Mouse (Mus musculus): ENCODE measurements around the gene B9d2. TPM values are rescaled to one million over a fixed set of nuclear protein-coding genes. Genes with fewer than 3 reads are reported as not detected.

Gene B9d2
- polyA plus RNA-seq, 1 experiment: 24.6 TPM

GRCm38 (mm10) chr7:25671686-25672085, 8.9 kb upstream of the B9d2 start:
- WGBS: 33% methylated on average over 2 of the region's 2 CpGs
- DNase-seq (ENCODE audit: low read depth, low spot score): no peak

DNA sequence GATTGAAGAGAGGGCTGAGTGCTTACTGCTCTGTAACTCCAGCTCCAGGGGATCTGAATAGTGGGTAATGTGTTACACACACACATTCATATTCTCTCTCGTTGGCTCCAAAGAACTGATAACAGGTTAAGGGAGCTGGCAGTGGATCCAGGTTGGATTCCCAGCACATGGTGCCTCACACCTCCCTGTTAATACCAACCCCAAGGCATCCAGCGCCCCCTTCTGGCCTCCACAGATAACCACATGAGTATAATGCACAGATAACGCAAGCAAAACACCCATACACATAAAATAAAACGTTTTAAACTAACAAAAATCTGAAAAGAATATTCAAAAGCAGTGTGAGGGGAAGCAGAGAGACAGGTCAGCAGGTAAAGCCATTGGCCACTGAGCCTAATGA, 8.1 kb upstream of the B9d2 start:
- WGBS: 57% methylated on average over 4 of the region's 4 CpGs
- no peak for DNase-seq (ENCODE audit: low read depth, low spot score)

GRCm38 (mm10) chr7:25674297-25674696, 6.3 kb upstream of the B9d2 start:
- 14% methylated on average over 9 of the region's 9 CpGs for WGBS
- DNase-seq (ENCODE audit: low read depth, low spot score): no peak

DNA sequence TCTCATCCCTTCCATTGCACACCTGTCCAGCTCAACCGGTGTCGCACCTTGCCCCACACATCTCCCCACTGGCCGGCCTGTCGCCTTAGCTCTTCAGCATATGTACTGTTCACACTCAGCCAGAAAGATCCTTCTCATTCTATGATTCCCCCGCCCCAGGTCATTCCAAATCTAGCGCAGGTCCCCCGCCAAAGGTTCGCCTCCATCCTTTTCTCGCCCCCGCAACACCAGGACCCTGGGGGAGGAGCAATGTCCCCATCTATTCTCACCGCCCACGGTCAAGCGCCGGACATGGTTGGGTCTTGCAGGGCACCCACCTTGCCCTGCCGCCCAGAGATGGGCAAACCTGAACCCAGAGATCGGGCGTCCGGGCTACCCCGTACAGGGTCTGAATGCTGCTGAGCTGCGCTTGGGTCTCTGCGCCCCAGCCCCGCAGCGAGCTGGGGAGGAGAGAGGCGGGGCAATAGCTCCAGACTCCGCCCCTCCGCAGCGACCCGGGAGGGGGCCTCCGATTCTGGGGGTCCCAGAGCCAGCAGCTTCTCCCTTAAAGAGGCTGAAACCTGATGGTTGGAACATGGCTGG, 5.8 kb upstream of the B9d2 start, which contains the start of gene Tmem91:
Tmem91 (minus strand) TSS at position 448 of the 582 bp plus-strand sequence.
- DNase-seq (ENCODE audit: low read depth, low spot score): no peak
- WGBS: 3% methylated on average over 29 of the region's 29 CpGs

DNA sequence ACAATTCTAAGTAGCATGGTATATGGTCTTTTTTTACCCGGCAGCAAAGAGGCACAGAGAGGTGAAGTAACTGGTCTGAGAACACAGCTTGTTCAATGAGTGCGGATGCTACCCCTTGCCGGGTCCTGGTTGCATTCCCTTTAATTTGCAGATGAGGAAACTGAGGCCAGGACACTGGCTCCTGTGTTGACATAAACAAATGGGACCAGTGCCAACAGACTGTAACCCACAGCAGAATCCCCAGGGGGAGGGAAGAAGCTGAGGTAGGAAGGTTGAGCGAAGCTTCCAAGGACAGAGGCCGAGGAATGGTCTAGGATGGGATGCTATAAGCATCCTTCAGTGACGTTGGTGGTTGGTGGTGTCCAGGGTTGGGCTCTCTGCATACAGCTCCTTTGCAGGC, 5.2 kb upstream of the B9d2 start:
- DNase-seq (ENCODE audit: low read depth, low spot score): no peak
- 48% methylated on average over 6 of the region's 6 CpGs for WGBS

DNA sequence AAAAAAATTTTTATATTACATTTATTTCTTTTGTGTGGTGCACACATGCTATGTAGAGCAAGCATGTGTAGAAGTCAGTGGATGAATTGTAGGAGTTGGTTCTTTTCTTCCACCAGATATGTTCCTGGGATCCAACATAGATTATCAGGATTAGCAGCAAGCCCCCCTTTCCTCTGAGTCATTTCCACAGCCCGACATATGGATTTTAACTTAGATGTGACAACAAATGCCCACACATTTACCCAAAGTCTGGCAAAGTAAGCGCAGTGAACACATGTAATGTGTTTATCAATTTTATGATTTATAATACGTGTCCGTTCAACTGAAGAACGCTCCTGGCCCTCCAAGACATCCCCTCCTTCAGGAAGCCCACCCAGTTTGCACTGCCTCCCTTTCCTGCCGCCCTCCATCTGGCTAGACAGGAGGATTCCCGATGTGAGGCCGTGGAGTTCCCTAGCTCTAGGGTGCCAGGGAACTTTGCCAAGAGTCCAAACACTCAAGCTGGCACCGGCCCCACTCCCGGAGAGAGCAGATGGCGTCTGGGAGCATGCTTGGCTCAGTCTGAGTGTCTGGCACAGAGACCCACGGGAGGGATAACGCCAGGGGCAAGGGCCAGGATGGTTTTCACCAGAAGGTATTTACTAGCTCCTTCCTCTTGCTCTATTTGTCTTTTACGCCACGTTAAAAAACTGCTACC, 4.3 kb upstream of the B9d2 start:
- WGBS: 10% methylated on average over 15 of the region's 15 CpGs
- no peak for DNase-seq (ENCODE audit: low read depth, low spot score)

GRCm38 (mm10) chr7:25677013-25677412, 3.6 kb upstream of the B9d2 start:
- WGBS: 86% methylated on average over 7 of the region's 7 CpGs

GRCm38 (mm10) chr7:25679971-25680370, 609 bp upstream of the B9d2 start:
- 5% methylated on average over 6 of the region's 6 CpGs for WGBS
- DNase-seq (ENCODE audit: low read depth, low spot score): no peak

More at GRCm38 (mm10) chr7:25677013-25677412, 3.6 kb upstream of the B9d2 start:
- DNase-seq (ENCODE audit: low read depth, low spot score): no peak

DNA sequence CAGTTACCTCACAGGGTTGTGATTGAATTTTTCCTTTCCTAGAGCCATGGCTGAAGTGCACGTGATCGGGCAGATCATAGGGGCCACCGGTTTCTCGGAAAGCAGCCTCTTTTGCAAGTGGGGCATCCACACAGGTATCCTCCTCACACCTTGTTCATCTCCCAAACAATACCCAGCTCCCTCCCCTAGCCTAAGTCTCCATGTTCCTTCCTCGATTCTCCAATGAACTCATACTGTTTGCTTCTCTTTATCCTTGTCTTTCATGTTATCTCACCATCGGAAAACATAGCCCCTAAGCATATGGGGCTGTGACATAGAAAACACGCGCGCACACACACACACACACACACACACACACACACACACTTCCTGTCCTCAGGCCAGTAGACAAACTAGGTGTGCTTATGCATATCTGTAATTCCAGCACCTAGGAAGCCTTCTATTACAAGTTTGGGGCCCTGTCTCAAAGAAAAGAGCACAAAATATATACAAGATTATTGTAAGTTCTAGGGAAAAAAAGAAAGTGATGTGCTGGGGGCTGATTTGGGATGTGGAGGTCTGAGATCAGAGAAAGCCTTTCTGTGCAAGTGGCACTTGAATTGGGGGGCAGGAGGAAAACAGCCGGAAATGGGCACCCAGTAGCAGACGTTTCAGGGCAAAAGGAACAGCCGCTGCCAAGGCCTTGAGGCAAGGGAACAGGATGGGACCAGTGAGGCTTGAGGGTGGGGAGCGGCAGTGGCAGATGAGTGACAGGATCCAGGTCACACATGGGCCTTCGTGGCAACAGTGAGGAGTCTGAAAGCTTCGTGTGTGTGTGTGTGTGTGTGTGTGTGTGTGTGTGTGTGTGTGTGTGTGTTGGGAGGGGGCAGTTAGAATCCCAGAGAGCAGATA, 1.0 kb downstream of the B9d2 start:
- 58% methylated on average over 15 of the region's 15 CpGs for WGBS
- DNase-seq (ENCODE audit: low read depth, low spot score): no peak

DNA sequence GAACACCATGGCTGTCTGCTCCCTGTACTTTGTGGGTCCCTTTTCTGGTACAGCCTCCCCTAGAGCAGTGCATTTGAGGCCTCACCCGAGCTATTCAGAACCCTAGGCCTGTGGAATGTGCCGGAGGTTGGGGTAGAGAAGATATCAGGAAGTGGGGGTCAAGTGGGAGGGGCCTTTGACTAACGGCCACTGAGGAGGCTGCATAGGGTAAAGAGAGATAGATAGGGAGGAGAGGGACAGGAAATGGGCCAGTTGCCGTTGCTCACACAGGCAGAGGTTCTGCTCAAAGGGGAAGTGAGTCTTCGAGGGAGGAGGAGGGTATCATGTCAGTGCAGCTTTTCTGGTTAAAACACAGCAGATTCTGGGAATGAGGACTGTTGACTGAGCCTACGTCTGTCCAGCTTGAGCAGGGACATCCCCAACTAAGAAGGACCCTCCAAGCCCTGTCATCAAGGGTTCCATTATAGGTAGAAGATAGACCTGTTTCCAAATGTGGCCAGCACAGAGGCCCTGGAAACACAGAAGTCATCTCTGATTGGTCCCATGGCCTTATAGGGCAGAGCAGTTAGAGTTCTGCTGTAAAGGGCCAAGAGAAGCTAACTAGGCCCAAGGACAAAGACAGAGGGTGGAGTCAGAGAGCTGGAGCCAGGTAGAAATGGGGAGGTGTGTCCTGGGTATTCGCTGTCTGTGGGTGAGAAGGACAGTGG, 3.0 kb downstream of the B9d2 start:
- 67% methylated on average over 7 of the region's 7 CpGs for WGBS
- DNase-seq (ENCODE audit: low read depth, low spot score): no peak

DNA sequence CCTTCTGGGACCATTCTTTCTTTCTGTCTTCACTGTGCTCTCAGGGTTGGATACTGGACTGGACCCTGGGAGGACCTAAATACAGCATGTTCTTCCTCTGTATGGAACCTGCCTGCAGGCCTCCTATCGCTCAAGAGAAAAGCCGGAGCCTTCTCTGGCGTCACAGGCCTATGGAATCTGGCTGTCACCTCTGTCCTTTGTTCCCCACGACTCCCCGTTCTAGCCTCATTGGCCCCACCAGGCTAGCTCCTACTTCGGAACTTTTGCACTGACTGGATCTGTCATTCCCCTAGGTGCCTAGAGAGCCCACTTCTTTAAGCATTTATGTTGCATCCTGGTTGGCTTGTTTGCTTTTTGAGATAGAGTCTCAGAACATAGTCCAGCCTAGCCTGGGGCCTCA, 4.1 kb downstream of the B9d2 start:
- WGBS: 92% methylated on average over 6 of the region's 6 CpGs

DNA sequence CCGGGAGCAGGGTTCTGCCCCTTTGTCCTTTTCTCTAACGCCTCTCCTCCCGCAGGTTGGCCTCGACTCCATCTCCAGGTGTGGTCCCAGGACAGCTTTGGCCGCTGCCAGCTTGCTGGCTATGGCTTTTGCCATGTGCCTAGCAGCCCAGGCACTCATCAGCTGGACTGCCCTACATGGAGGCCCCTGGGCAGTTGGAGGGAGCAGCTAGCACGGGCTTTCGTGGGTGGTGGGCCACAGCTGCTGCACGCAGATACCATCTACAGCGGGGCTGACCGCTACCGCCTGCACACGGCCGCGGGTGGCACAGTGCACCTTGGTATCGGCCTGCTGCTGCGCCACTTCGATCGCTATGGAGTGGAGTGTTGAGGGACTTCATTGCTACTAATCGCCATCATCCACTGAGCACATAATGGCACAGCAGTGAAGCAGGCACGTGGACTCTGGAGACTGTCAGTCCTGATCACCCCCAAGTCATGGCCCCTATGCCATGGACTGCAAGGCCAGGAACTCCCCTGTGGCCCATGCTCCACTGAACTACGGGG, 5.4 kb downstream of the B9d2 start:
- no peak for DNase-seq (ENCODE audit: low read depth, low spot score)
- 78% methylated on average over 21 of the region's 21 CpGs for WGBS

More for the DNA sequence above, 4.1 kb downstream of the B9d2 start:
- DNase-seq (ENCODE audit: low read depth, low spot score): no peak

DNA sequence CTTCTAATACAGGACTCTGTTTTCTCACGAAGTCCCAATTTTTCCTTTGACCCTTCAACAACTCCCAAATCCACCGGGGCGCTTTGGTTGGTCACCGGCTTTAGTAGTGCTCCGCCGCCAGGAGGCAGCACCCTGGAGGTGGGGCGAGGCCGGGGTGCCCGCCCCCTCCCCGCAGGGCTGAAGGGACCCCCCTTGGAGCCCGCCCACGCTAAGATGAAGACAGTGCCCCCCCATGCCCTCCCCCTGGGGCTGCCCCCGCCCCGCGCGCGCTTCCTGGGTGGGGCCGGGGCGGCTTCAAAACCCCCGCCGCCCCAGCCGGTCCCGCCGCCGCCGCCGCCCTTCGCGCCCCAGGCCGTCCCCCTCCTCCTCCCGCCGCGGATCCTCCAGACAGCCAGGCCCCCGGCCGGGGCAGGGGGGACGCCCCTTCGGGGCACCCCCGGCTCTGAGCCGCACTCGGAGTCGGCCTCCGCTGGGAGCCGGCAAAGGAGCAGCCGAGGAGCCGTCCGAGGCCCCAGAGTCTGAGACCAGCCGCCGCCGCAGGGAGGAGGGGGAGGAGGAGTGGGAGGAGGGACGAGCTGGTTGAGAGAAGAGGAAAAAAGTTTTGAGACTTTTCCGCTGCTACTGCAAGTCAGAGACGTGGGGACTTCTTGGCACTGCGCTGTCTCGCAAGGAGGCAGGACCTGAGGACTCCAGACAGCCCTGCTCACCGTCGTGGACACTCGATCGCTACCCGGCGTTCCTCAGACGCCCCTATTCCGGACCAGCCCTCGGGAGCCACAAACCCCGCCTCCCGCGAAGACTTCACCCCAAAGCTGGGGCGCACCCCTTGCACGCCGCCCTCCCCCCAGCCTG, 6.3 kb downstream of the B9d2 start, which contains the start of gene Tgfb1:
Tgfb1 (plus strand) TSS at position 323 of the 852 bp plus-strand sequence.
- DNase-seq (ENCODE audit: low read depth, low spot score): no peak
- 1% methylated on average over 61 of the region's 69 CpGs for WGBS

DNA sequence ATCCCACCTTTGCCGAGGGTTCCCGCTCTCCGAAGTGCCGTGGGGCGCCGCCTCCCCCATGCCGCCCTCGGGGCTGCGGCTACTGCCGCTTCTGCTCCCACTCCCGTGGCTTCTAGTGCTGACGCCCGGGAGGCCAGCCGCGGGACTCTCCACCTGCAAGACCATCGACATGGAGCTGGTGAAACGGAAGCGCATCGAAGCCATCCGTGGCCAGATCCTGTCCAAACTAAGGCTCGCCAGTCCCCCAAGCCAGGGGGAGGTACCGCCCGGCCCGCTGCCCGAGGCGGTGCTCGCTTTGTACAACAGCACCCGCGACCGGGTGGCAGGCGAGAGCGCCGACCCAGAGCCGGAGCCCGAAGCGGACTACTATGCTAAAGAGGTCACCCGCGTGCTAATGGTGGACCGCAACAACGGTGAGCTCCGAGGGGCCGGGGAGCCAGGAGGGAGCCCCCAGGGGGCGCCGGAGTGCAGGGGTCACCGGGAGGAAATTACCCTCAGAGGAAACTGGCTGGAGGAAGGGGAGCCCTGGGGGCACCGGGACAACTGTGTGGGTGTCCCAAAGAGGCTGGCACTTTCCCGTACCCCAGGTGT, 7.3 kb downstream of the B9d2 start:
- under 1% methylated on average over 47 of the region's 47 CpGs for WGBS
- no peak for DNase-seq (ENCODE audit: low read depth, low spot score)

GRCm38 (mm10) chr7:25688810-25689586, 8.4 kb downstream of the B9d2 start:
- no peak for DNase-seq (ENCODE audit: low read depth, low spot score)
- under 1% methylated on average over 51 of the region's 52 CpGs for WGBS

DNA sequence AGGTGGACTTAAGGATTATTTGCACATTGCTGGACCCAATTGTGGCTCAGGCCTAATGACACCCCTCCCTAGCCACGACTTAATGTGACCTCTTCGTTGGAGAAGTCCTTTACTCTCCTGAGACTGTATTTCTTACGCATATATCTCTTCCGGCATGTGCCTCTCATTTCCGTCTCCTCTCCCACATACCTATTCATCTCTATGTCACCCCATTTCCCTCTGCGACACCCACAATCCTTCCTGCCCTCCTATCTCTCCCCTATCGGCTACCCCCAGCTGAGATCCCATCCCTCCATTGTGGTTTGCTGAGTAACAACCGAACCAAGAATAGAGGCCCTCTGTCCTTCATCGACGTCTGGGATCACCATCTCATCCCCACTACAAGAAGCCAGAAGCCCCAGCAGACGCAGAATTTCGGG, 9.0 kb downstream of the B9d2 start:
- 21% methylated on average over 12 of the region's 12 CpGs for WGBS
- no peak for DNase-seq (ENCODE audit: low read depth, low spot score)

GRCm38 (mm10) chr7:25690051-25690450, 9.5 kb downstream of the B9d2 start:
- no peak for DNase-seq (ENCODE audit: low read depth, low spot score)
- WGBS: 63% methylated on average over 5 of the region's 5 CpGs
